Mouse (Mus musculus) cerebellum, adult 2 months (tissue): ENCODE results near the gene B3gat3.

ENCODE experiments used
- CTCF ChIP-seq: fragments of 200-500 bp; IDR thresholded peaks from 2 replicates; pipeline ENCODE4 v1.5.1; 2011; ENCODE audit warnings: low read depth, mild to moderate bottlenecking, control low read depth, low read length, moderate library complexity, borderline replicate concordance; ENCODE audit not compliant: insufficient read depth
- POLR2A ChIP-seq: fragments of 200-500 bp; IDR thresholded peaks from 2 replicates; pipeline ENCODE4 v1.6.1; 2011; ENCODE audit warnings: low read length, control low read depth, borderline replicate concordance; ENCODE audit not compliant: insufficient read depth

DNA sequence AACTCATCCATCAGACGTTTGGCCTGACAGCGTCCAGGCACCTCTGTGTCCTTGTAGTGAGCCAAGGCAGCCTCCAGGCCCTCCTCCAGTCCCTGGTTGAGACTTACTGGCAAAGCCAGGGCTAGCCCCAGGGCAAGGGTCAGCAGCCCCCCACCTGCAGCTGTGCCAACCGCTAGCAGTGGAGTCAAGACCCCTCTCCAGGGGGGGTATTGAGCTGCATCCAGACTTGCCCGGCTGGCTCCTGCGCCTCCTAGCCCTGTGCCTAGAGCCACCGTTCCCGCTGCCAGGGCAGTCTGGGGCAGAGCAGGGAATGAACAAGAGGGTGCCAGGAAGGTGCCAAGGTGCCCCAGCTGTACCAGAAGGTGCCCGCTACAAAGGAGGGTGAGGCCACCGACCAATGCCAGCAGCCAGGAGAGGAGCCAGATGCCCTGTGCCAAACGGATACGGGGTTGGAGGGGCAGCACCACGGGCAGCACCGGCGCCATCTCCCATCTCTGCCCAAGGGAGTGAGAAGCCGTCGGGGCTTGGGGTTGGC is 8.6 kb downstream of the B3gat3 start:
- TF ChIP-seq POLR2A = no peak
- no peak for TF ChIP-seq CTCF
